Mouse (Mus musculus) bone marrow, adult 2 months (tissue): Measurements from ENCODE around the gene Grn.

Source experiments
- CTCF ChIP-seq: fragments of 200-500 bp; IDR thresholded peaks from 2 replicates; pipeline ENCODE4 v1.5.1; 2011; ENCODE audit warnings: low read length, control low read depth; ENCODE audit not compliant: control insufficient read depth, insufficient read depth
- POLR2A ChIP-seq: fragments of 200-500 bp; IDR thresholded peaks from 2 replicates; pipeline ENCODE4 v1.6.1; 2011; ENCODE audit warnings: low read depth, mild to moderate bottlenecking, control low read depth, low read length, borderline replicate concordance; ENCODE audit not compliant: control insufficient read depth

DNA sequence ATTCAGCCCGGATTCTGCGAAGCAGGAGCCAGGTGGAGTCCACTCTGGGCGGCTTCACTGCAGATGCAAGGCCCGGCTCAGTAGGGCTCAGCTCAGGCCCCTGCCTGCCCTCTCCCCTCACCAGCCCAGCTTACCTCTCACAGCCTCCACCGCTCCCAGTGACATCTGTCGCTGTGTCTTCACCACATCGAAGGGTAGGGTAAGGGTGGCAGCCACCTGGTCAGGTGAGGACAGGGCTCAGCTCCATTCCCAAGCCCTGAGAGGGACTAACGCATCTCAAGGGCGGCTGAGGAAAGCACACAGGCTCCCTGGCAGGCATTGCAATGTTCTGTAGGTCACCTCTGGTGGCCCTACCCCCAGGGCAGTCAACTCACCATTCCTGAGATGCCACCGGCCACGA is 26.5 kb upstream of the Grn start:
- TF ChIP-seq POLR2A: no peak
- no peak for TF ChIP-seq CTCF
